Mouse (Mus musculus) MEL (cell line): ENCODE results near the gene Gm20388. TPM values are rescaled to one million over a fixed set of nuclear protein-coding genes. Genes with fewer than 3 reads are reported as not detected.

ENCODE experiments used
- DNase-seq: peaks from one replicate; pipeline ENCODE4 v3.0.0; 2011; ENCODE audit warnings: low read depth, low spot score
- H3K27ac ChIP-seq: 2 replicates; pipeline ENCODE4 v1.5.1; 2012; ENCODE audit warnings: low read depth, mild to moderate bottlenecking, control low read depth, low read length, moderate library complexity; ENCODE audit not compliant: control insufficient read depth
- H3K27me3 ChIP-seq, 2 experiments: fragments of 150-350 bp in 1 of 2; sonication (generic) in 1 of 2; 2 replicates each; pipeline ENCODE4 v1.6.1; 2012; ENCODE audit warnings: low read length in 2 of 2, mild to moderate bottlenecking in 2 of 2, improper control_type of control experiment in 1 of 2, moderate library complexity in 1 of 2; ENCODE audit not compliant: insufficient read depth in 2 of 2, control insufficient read depth in 1 of 2
- H3K36me3 ChIP-seq, 2 experiments: 2 replicates each; pipeline ENCODE4 v1.6.1; 2012 to 2014; ENCODE audit warnings: low read length in 2 of 2, improper control_type of control experiment in 1 of 2, inconsistent platforms in 1 of 2, mild to moderate bottlenecking in 1 of 2; ENCODE audit not compliant: insufficient read depth in 2 of 2, control insufficient read depth in 1 of 2
- H3K4me1 ChIP-seq, 2 experiments: fragments of 150-350 bp in 1 of 2; sonication (generic) in 1 of 2; 2 replicates each; pipeline ENCODE4 v1.6.1; 2012; ENCODE audit warnings: low read length in 2 of 2, improper control_type of control experiment in 1 of 2, mild to moderate bottlenecking in 1 of 2; ENCODE audit not compliant: insufficient read depth in 2 of 2, control insufficient read depth in 1 of 2
- H3K4me3 ChIP-seq, 2 experiments: fragments of 150-350 bp in 1 of 2; sonication (generic) in 1 of 2; 2 replicates each; pipeline ENCODE4 v1.5.1; 2012; ENCODE audit warnings: low read depth in 2 of 2, low read length in 2 of 2, mild to moderate bottlenecking in 2 of 2, moderate library complexity in 2 of 2, control low read depth in 1 of 2, improper control_type of control experiment in 1 of 2; ENCODE audit not compliant: control insufficient read depth in 1 of 2, insufficient read depth in 1 of 2
- H3K79me2 ChIP-seq: 2 replicates; pipeline ENCODE4 v1.6.1; 2012; ENCODE audit warnings: mild to moderate bottlenecking, low read length, moderate library complexity; ENCODE audit not compliant: control insufficient read depth, poor library complexity, insufficient read depth
- H3K9ac ChIP-seq: 2 replicates; pipeline ENCODE4 v1.6.1; 2012; ENCODE audit warnings: low read depth, mild to moderate bottlenecking, control low read depth, low read length, moderate library complexity; ENCODE audit not compliant: control insufficient read depth, poor library complexity, severe bottlenecking
- H3K9me3 ChIP-seq: fragments of 150-350 bp; sonication (generic); replicated peaks from 2 replicates; pipeline ENCODE4 v1.6.1; 2012; ENCODE audit warnings: mild to moderate bottlenecking, low read length, improper control_type of control experiment, moderate library complexity; ENCODE audit not compliant: insufficient read depth
- BHLHE40 ChIP-seq: IDR thresholded peaks from 2 replicates; pipeline ENCODE4 v1.6.1; 2012; ENCODE audit warnings: low read depth, mild to moderate bottlenecking, inconsistent platforms, low read length, improper control_type of control experiment, borderline replicate concordance
- CHD1 ChIP-seq: IDR thresholded peaks from 2 replicates; pipeline ENCODE4 v1.6.1; 2012; ENCODE audit warnings: low read depth, mild to moderate bottlenecking, inconsistent platforms, low read length, improper control_type of control experiment
- EP300 ChIP-seq, 2 experiments: IDR thresholded peaks; 2 replicates each; pipeline ENCODE4 v1.6.1; 2011; ENCODE audit warnings: improper control_type of control experiment in 2 of 2, low read length in 2 of 2, low read depth in 1 of 2, mild to moderate bottlenecking in 1 of 2
- ETS1 ChIP-seq: IDR thresholded peaks from 2 replicates; pipeline ENCODE4 v1.6.1; 2012; ENCODE audit warnings: low read depth, mild to moderate bottlenecking, inconsistent platforms, low read length, improper control_type of control experiment, moderate library complexity
- GABPA ChIP-seq: IDR thresholded peaks from 2 replicates; pipeline ENCODE4 v1.6.1; 2012; ENCODE audit warnings: low read depth, mild to moderate bottlenecking, inconsistent platforms, low read length, improper control_type of control experiment, moderate library complexity
- GATA1 ChIP-seq: IDR thresholded peaks from 2 replicates; pipeline ENCODE4 v1.6.1; 2011; ENCODE audit warnings: low read depth, low read length, improper control_type of control experiment
- JUND ChIP-seq: IDR thresholded peaks from 2 replicates; pipeline ENCODE4 v1.6.1; 2011; ENCODE audit warnings: low read depth, mild to moderate bottlenecking, improper control_type of control experiment, low read length
- MAFK ChIP-seq: IDR thresholded peaks from 2 replicates; pipeline ENCODE4 v1.6.1; 2011; ENCODE audit warnings: low read depth, mild to moderate bottlenecking, low read length, improper control_type of control experiment, borderline replicate concordance
- MAX ChIP-seq: IDR thresholded peaks from 2 replicates; pipeline ENCODE4 v1.6.1; 2011; ENCODE audit warnings: low read length, improper control_type of control experiment
- MAZ ChIP-seq: IDR thresholded peaks from 2 replicates; pipeline ENCODE4 v1.6.1; 2012; ENCODE audit warnings: low read depth, mild to moderate bottlenecking, inconsistent platforms, low read length, improper control_type of control experiment
- MEF2A ChIP-seq: IDR thresholded peaks from 2 replicates; pipeline ENCODE4 v1.6.1; 2014; ENCODE audit warnings: low read depth, mild to moderate bottlenecking, inconsistent platforms, low read length, improper control_type of control experiment; ENCODE audit not compliant: poor library complexity, insufficient replicate concordance, severe bottlenecking; ENCODE audit errors: extremely low read depth
- MXI1 ChIP-seq: IDR thresholded peaks from 2 replicates; pipeline ENCODE4 v1.6.1; 2011; ENCODE audit warnings: mild to moderate bottlenecking, low read depth, low read length, improper control_type of control experiment
- NELFE ChIP-seq: IDR thresholded peaks from 2 replicates; pipeline ENCODE4 v1.6.1; 2011; ENCODE audit warnings: low read depth, low read length, improper control_type of control experiment
- POLR2A ChIP-seq, 2 experiments: IDR thresholded peaks; 2 replicates each; pipeline ENCODE4 v1.6.1; 2011 to 2012; ENCODE audit warnings: low read length in 2 of 2, mild to moderate bottlenecking in 2 of 2, control low read depth in 1 of 2, improper control_type of control experiment in 1 of 2, low read depth in 1 of 2, moderate library complexity in 1 of 2; ENCODE audit not compliant: control insufficient read depth in 1 of 2, insufficient read depth in 1 of 2, poor library complexity in 1 of 2
- POLR2AphosphoS2 ChIP-seq: IDR thresholded peaks from 2 replicates; pipeline ENCODE4 v1.6.1; 2011; ENCODE audit warnings: low read length, improper control_type of control experiment
- POLR2AphosphoS5 ChIP-seq: IDR thresholded peaks from 2 replicates; pipeline ENCODE4 v1.6.1; 2012; ENCODE audit warnings: low read depth, borderline replicate concordance, mild to moderate bottlenecking, inconsistent platforms, low read length, moderate library complexity, mixed read lengths
- RAD21 ChIP-seq: IDR thresholded peaks from 2 replicates; pipeline ENCODE4 v1.6.1; 2011; ENCODE audit warnings: mild to moderate bottlenecking, low read depth, low read length, improper control_type of control experiment
- SMC3 ChIP-seq: IDR thresholded peaks from 2 replicates; pipeline ENCODE4 v1.6.1; 2011; ENCODE audit warnings: low read depth, low read length, improper control_type of control experiment
- TCF12 ChIP-seq: IDR thresholded peaks from 2 replicates; pipeline ENCODE4 v1.6.1; 2014; ENCODE audit warnings: low read depth, mild to moderate bottlenecking, inconsistent platforms, low read length, improper control_type of control experiment, moderate library complexity
- UBTF ChIP-seq: IDR thresholded peaks from 2 replicates; pipeline ENCODE4 v1.6.1; 2012; ENCODE audit warnings: low read depth, mild to moderate bottlenecking, inconsistent platforms, low read length, improper control_type of control experiment, moderate library complexity, borderline replicate concordance; ENCODE audit not compliant: insufficient read depth
- ZKSCAN1 ChIP-seq: IDR thresholded peaks from 2 replicates; pipeline ENCODE4 v1.6.1; 2012; ENCODE audit warnings: low read depth, mild to moderate bottlenecking, inconsistent platforms, low read length, improper control_type of control experiment, moderate library complexity
- ZMIZ1 ChIP-seq: IDR thresholded peaks from 2 replicates; pipeline ENCODE4 v1.6.1; 2012; ENCODE audit warnings: low read depth, mild to moderate bottlenecking, inconsistent platforms, low read length, improper control_type of control experiment, moderate library complexity
- ZNF384 ChIP-seq: IDR thresholded peaks from 2 replicates; pipeline ENCODE4 v1.6.1; 2012; ENCODE audit warnings: low read depth, mild to moderate bottlenecking, inconsistent platforms, low read length, improper control_type of control experiment
- polyA plus RNA-seq, 2 experiments: library from polyadenylated mRNA; stranded (reverse) in 1 of 2; unstranded in 1 of 2; fragments of >175 nt in 1 of 2; fragments of >200 nt in 1 of 2; gene quantifications; 2 replicates each; pipeline versions ENCODE4 v1.2.1 to v1.2.4; 2012; ENCODE audit warnings: low replicate concordance in 2 of 2, low read depth in 1 of 2; ENCODE audit not compliant: insufficient read length in 2 of 2, insufficient read depth in 1 of 2, missing spikeins in 1 of 2
- total RNA-seq: library from RNA; depleted of rRNA; stranded (reverse); fragments of 300-350 nt; gene quantifications from 2 replicates; pipeline ENCODE4 v1.2.3, GENCODE M21; 2012

Gm20388 gene
- total and polyA plus RNA-seq, 3 experiments, result 11.1 to 17.8 TPM; not detected in 1

- Histone ChIP-seq H3K27me3 (no peaks in the 10 kb centered on the region), H3K27ac (no peak overlapping the region), H3K4me1 (no peaks in the 10 kb centered on the region)
- TF ChIP-seq MAZ, result no peak
- no peak for TF ChIP-seq POLR2AphosphoS5
- no peak for TF ChIP-seq ZNF384
- TF ChIP-seq BHLHE40, result no peak
- TF ChIP-seq, all 39 proteins: peak for 0
- H3K36me3 ChIP-seq, result no peaks in the 10 kb centered on the region; a peak in 1 of 4 replicates
- H3K9ac ChIP-seq, result no peak overlapping the region
- peaks cover 6% of the 10 kb centered on the region; the same call in 1 of the 2 replicates for H3K79me2 ChIP-seq
- no peak for DNase-seq
- H3K4me3 ChIP-seq, result no peak overlapping the region
- H3K9me3 ChIP-seq, result no peaks in the 10 kb centered on the region
Observed at GRCm38 (mm10) chr8:121820840-121821239, 1910.2 kb downstream of the Gm20388 start.

DNA sequence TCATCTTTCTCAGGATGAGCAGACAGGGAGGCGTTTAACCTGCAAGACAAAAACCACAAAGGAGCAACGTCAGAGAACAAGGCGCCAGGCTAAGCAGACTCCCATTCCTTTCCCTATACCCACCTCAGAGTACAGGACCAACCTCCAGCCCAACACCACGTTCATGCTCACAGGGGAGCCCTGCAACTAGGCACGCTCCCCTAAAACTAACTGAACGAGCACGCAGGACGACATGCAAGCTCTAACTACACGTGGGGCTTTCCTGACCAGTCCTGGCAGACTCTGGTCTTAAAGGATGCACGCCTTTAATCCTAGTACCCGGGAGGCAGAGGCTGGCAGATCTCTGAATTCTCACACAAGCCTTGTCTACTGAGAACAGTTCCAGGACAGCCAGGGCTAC, 1910.7 kb downstream of the Gm20388 start:
- TF ChIP-seq MXI1, result no peak
- no peak for TF ChIP-seq UBTF
- TF ChIP-seq ZKSCAN1, result no peak
- TF ChIP-seq MEF2A, result no peak
- TF ChIP-seq MAFK, result no peak
- TF ChIP-seq CHD1, result no peak
- no peak for TF ChIP-seq JUND
- TF ChIP-seq POLR2AphosphoS2, result no peak
- no peak for TF ChIP-seq GABPA
- no peaks in the 10 kb centered on the region for H3K4me1 ChIP-seq
- H3K27ac ChIP-seq, result no peak overlapping the region
- H3K36me3 ChIP-seq, result no peaks in the 10 kb centered on the region; a peak in 1 of 4 replicates
- DNase-seq, result no peak
- H3K9me3 ChIP-seq, result no peaks in the 10 kb centered on the region
- H3K9ac ChIP-seq, result no peak overlapping the region
- no peak overlapping the region for H3K4me3 ChIP-seq
- no peaks in the 10 kb centered on the region for H3K27me3 ChIP-seq
- H3K79me2 ChIP-seq, result peaks cover 6% of the 10 kb centered on the region; the same call in 1 of the 2 replicates

- H3K4me1 ChIP-seq, result no peaks in the 10 kb centered on the region
- no peak overlapping the region for H3K9ac ChIP-seq
- H3K9me3 ChIP-seq, result no peaks in the 10 kb centered on the region
- no peaks in the 10 kb centered on the region for H3K27me3 ChIP-seq
- no peak for DNase-seq
- no peak overlapping the region for H3K27ac ChIP-seq
- H3K79me2 ChIP-seq, result peaks cover 6% of the 10 kb centered on the region; the same call in 1 of the 2 replicates
- H3K36me3 ChIP-seq, result no peaks in the 10 kb centered on the region; a peak in 1 of 4 replicates
- TF ChIP-seq BHLHE40 (no peak), GATA1 (no peak), MAZ (no peak), MXI1 (no peak), ETS1 (no peak), NELFE (no peak), MAFK (no peak), EP300 (IDR thresholded peaks at IDR 0.05; ENCODE audit: low read depth in 1 of 2, low read length in 2 of 2) (no peak), MAX (no peak), GABPA (no peak), ZMIZ1 (no peak), MEF2A (no peak), SMC3 (no peak), POLR2AphosphoS5 (no peak), RAD21 (no peak), TCF12 (no peak), POLR2A (IDR thresholded peaks at IDR 0.05; ENCODE audit: control insufficient read depth in 1 of 2, insufficient read depth in 1 of 2, low read depth in 1 of 2, low read length in 2 of 2, poor library complexity in 1 of 2) (no peak)
- H3K4me3 ChIP-seq, result no peak overlapping the region
Observed at GRCm38 (mm10) chr8:121821770-121822169, 1911.1 kb downstream of the Gm20388 start.
